Mouse (Mus musculus): ENCODE measurements around the gene Phlpp2. TPM values are rescaled to one million over a fixed set of nuclear protein-coding genes. Genes with fewer than 3 reads are reported as not detected.

Gene Phlpp2
- polyA plus RNA-seq, 1 experiment: 0.51 TPM

DNA sequence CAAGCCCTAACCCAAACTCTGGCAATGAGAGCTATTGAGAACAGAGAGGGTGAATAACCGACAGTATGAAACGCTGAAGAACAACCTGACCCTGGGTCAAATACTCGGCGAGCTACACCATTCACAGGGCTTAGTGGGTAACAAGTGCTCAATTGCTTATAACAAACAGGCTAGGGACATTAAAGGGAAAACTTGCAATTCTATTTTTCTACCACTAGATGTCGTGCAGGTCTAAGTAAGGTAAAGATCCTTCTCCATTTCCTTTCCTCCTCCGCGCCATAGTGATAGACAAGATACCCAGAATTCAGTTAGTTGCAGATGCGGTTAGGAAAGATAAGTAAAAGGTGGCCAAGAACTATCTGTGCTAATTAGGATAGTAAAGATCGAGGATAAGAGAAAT lies 102.0 kb downstream of the Phlpp2 start:
- Histone ChIP-seq H3K27me3 (ENCODE audit: control insufficient read depth) (peaks cover 15% of the 10 kb centered on the region), H3K4me1 (ENCODE audit: control insufficient read depth) (no peaks in the 10 kb centered on the region), H3K9me3 (ENCODE audit: control insufficient read depth, low read length) (no peaks in the 10 kb centered on the region), H3K4me3 (replicated peaks) (no peak overlapping the region), H3K36me3 (ENCODE audit: control insufficient read depth) (no peaks in the 10 kb centered on the region)
- no peak for TF ChIP-seq TAL1 (IDR thresholded peaks at IDR 0.05; ENCODE audit: low read length)

DNA sequence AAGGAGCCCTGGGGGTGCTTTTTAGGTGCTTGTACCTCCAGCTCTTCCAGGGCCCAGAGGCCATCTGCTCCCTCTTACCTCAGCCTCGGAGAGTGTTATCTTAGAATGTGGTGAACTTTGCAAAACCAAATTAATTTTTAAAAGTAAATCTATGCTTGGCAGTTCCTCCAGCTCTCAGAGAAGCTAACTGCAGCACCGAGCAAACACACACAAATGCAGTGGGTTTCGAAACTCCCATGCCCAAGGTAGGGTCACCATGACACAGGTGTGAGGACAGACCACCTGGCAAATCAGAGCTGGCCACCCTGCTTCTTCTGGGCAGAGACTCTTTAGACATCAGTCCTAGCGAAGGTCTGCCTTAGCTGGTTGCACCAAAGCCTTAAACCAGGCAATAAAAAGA lies 104.6 kb downstream of the Phlpp2 start:
- Histone ChIP-seq H3K27me3 (ENCODE audit: control insufficient read depth) (peaks cover 15% of the 10 kb centered on the region), H3K4me3 (replicated peaks) (no peak overlapping the region), H3K4me1 (ENCODE audit: control insufficient read depth) (no peaks in the 10 kb centered on the region), H3K9me3 (ENCODE audit: control insufficient read depth, low read length) (no peaks in the 10 kb centered on the region), H3K36me3 (ENCODE audit: control insufficient read depth) (no peaks in the 10 kb centered on the region)
- TF ChIP-seq TAL1 (IDR thresholded peaks at IDR 0.05; ENCODE audit: low read length): no peak
- TF ChIP-seq GATA1 (IDR thresholded peaks at IDR 0.05; ENCODE audit: low read length): no peak

DNA sequence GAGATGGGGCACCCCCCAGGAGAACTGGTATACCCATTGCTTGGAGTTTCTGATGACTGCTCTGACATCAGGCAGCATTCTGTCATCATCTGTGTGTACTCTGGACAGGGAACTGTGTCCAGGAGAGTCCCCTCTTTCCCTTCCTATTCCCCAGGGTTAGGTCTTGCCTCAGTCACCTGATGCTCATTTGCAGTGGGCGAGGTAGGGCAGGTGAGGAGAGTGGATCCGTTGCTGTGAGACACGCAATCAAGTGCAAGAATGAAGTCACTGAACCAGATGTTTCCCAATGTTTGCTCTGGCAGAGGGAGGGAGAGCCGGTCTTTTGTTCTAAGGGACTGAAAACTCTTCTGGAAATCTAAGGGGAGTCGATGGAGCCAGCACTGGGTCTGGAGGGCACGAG lies 111.0 kb downstream of the Phlpp2 start:
- no peaks in the 10 kb centered on the region for H3K9me3 ChIP-seq (ENCODE audit: control insufficient read depth, low read length)
- no peaks in the 10 kb centered on the region for H3K4me1 ChIP-seq (ENCODE audit: control insufficient read depth)
- no peak for TF ChIP-seq GATA1 (IDR thresholded peaks at IDR 0.05; ENCODE audit: low read length)
- TF ChIP-seq TAL1 (IDR thresholded peaks at IDR 0.05; ENCODE audit: low read length): no peak
- no peak overlapping the region for H3K4me3 ChIP-seq (replicated peaks)
- no peaks in the 10 kb centered on the region for H3K27me3 ChIP-seq (ENCODE audit: control insufficient read depth)
- no peaks in the 10 kb centered on the region for H3K36me3 ChIP-seq (ENCODE audit: control insufficient read depth)

DNA sequence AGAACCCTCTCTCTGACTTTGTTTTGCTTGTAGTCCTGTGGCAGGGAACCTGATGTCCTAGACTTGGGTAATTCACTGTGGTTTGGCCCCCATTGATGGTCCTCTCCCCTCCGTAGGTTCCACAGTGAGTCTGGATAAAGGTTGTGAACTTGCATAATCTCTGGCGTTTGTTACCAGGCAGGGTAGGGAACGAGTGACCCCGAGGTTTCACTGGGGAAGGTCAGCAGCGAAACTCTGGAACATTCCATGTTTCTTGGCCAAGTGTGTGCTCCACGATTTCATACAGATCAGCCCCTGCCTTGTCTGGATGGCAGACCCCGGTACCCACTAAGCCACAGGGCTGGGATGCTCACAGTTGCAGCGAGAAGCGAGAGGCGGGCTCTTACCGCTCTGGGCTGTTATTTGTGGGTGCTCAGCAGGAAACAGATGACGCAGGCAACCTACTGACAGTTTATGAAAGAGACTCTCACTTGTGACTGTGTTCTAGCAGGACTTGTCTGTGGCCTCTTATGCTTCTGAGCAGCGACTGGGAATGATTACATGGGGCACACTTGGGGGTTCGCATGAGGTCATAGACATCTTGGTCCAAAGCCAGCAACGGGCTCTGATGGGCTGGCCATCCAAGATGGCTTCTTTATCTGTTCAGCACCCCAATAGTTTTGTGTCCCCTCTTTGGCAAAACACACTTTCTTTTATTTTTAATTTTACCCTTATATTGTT lies 114.2 kb downstream of the Phlpp2 start:
- H3K27me3 ChIP-seq (ENCODE audit: control insufficient read depth): no peaks in the 10 kb centered on the region
- TF ChIP-seq TAL1 (IDR thresholded peaks at IDR 0.05; ENCODE audit: low read length) (no peak), GATA1 (IDR thresholded peaks at IDR 0.05; ENCODE audit: low read length) (no peak)
- no peaks in the 10 kb centered on the region; the same call in 1 of the 2 replicates for H3K9me3 ChIP-seq (ENCODE audit: control insufficient read depth, low read length)
- H3K4me1 ChIP-seq (ENCODE audit: control insufficient read depth): no peaks in the 10 kb centered on the region
- H3K4me3 ChIP-seq (replicated peaks): no peak overlapping the region
- H3K36me3 ChIP-seq (ENCODE audit: control insufficient read depth): no peaks in the 10 kb centered on the region

DNA sequence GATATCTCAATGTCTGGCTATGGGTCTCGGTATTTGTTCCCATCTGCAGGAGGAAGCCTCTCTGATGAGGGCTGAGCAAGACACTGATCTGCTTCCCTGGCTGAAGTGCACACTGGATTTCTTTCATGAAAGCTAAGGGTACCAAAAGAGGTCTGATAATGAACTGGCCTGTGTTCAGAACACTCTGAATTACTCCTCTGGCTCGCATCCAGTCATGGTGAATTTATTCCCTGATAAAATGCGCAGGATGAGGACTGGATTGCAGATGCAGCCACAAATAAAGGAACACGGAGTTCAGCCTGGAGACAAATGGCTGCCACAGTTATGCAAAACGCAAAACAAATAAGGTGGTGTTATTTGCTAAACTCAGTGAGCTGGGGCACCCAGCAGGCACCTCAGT lies 115.6 kb downstream of the Phlpp2 start:
- TF ChIP-seq GATA1 (IDR thresholded peaks at IDR 0.05; ENCODE audit: low read length) (no peak), TAL1 (IDR thresholded peaks at IDR 0.05; ENCODE audit: low read length) (no peak)
- Histone ChIP-seq H3K9me3 (ENCODE audit: control insufficient read depth, low read length) (no peaks in the 10 kb centered on the region; the same call in 1 of the 2 replicates), H3K36me3 (ENCODE audit: control insufficient read depth) (no peaks in the 10 kb centered on the region), H3K27me3 (ENCODE audit: control insufficient read depth) (no peaks in the 10 kb centered on the region), H3K4me3 (replicated peaks) (no peak overlapping the region), H3K4me1 (ENCODE audit: control insufficient read depth) (no peaks in the 10 kb centered on the region)

DNA sequence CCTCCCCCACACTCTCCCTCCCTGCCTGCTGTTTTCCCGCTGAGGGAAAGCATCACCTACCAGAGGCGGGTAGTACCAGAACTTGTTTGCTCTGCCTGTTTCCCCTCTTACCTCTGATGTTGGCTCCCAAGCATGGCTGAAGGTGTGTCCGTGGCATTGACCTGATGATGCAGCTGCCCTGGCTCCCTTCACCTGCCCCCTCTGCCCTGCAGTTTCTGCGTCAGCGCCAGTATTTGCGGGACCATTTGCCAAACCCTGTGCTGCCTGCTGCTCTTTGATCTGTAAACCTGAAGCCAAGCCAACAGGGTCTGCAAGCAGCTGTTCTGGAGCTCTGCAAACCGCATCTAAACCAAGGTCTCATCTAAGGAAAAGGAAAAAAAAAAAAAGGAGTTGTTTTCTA lies 118.0 kb downstream of the Phlpp2 start:
- H3K9me3 ChIP-seq (ENCODE audit: control insufficient read depth, low read length): no peaks in the 10 kb centered on the region; the same call in 1 of the 2 replicates
- H3K4me3 ChIP-seq (replicated peaks): no peak overlapping the region
- TF ChIP-seq TAL1 (IDR thresholded peaks at IDR 0.05; ENCODE audit: low read length) (no peak), GATA1 (IDR thresholded peaks at IDR 0.05; ENCODE audit: low read length) (no peak)
- H3K36me3 ChIP-seq (ENCODE audit: control insufficient read depth): no peaks in the 10 kb centered on the region
- H3K27me3 ChIP-seq (ENCODE audit: control insufficient read depth): no peaks in the 10 kb centered on the region
- H3K4me1 ChIP-seq (ENCODE audit: control insufficient read depth): no peaks in the 10 kb centered on the region

DNA sequence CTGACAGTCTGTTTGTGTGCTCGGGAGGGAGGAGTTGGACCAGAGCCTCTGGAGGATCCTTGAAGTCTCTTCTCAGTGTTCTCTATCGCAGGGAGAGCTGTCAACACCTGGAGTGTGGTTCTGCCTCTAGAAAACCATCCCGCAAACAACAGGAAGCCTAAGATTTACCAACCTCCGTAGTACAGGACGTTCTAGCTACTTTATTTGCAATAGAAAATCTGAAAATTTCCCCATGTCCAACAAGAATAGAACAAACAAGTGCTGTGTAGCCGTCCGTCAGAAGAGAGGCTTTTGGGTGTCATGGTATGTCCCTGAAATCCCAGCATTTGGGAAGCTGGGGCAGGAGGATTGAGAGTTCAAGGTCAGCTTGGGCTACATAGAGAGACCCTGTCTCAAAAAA lies 119.4 kb downstream of the Phlpp2 start:
- Histone ChIP-seq H3K4me1 (ENCODE audit: control insufficient read depth) (no peaks in the 10 kb centered on the region), H3K9me3 (ENCODE audit: control insufficient read depth, low read length) (no peaks in the 10 kb centered on the region; the same call in 1 of the 2 replicates), H3K4me3 (replicated peaks) (no peak overlapping the region), H3K27me3 (ENCODE audit: control insufficient read depth) (no peaks in the 10 kb centered on the region), H3K36me3 (ENCODE audit: control insufficient read depth) (no peaks in the 10 kb centered on the region)
- TF ChIP-seq GATA1 (IDR thresholded peaks at IDR 0.05; ENCODE audit: low read length) (no peak), TAL1 (IDR thresholded peaks at IDR 0.05; ENCODE audit: low read length) (no peak)

DNA sequence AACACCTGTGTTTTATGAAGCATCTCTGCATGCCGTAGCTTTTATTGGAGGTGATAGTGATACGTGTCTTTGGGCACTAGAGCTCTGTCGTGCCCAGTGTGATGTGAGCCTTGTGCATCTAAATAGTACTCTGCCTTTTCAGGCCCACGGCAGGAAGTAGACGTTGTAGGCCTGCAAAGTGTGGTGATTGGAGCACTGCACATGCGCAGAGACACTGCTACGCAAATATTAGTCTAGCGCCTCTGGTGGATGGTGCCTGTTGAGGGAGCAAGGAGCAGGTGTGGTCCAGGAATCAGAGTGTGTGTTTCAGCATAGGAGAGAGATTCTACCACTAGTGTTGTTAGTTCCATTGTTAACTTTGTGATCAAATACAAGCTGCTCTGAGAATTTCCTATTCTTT lies 120.8 kb downstream of the Phlpp2 start:
- no peaks in the 10 kb centered on the region for H3K27me3 ChIP-seq (ENCODE audit: control insufficient read depth)
- H3K36me3 ChIP-seq (ENCODE audit: control insufficient read depth): no peaks in the 10 kb centered on the region
- no peak for TF ChIP-seq TAL1 (IDR thresholded peaks at IDR 0.05; ENCODE audit: low read length)
- TF ChIP-seq GATA1 (IDR thresholded peaks at IDR 0.05; ENCODE audit: low read length): no peak
- no peaks in the 10 kb centered on the region; the same call in 1 of the 2 replicates for H3K9me3 ChIP-seq (ENCODE audit: control insufficient read depth, low read length)
- H3K4me3 ChIP-seq (replicated peaks): no peak overlapping the region
- H3K4me1 ChIP-seq (ENCODE audit: control insufficient read depth): no peaks in the 10 kb centered on the region

DNA sequence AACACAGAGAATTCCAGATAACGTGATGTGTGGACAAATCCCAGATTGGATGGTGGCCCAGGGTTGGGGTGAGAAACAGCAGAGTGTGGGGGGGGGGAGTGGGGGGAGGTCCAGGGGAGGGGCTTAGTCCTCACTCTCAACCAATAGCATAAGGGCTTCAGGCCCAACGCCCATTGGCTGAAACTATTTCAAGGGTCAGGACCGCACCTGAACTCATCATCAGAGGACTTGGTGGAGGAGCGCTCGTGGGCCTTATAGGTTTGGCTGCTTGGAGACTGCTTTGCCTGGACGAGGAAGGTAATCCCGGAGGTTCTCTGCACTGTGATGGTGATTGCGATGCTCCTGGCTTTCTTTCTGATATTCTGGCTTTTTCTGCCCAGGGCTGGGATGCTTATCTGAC lies 121.9 kb downstream of the Phlpp2 start, which contains the start of gene Tat:
Gene Tat (plus strand): TSS at position 214 of the 400 bp plus-strand sequence.
- Histone ChIP-seq H3K27me3 (ENCODE audit: control insufficient read depth) (no peaks in the 10 kb centered on the region), H3K9me3 (ENCODE audit: control insufficient read depth, low read length) (no peaks in the 10 kb centered on the region; the same call in 1 of the 2 replicates)
- TF ChIP-seq GATA1 (IDR thresholded peaks at IDR 0.05; ENCODE audit: low read length): no peak
- no peak for TF ChIP-seq TAL1 (IDR thresholded peaks at IDR 0.05; ENCODE audit: low read length)

DNA sequence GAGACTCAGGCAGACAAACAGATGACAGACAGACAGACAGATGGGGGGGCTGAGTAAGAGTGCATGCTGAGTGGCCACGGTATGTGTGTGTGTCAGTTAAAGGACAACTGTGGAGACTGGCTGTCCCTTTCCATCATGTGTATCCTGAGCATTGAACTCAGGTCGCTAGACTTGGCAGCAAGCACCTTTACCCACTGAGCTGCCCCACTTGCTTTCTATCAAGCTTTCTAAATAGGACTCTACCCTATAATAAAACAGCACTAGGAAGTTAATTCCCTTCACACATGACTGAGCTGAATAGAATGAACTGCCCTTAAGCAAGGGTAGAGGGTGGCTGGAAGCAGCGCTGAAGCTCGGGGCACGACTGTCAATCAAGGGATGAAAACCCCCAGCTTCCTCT lies 123.8 kb downstream of the Phlpp2 start:
- Histone ChIP-seq H3K36me3 (ENCODE audit: control insufficient read depth) (no peaks in the 10 kb centered on the region), H3K9me3 (ENCODE audit: control insufficient read depth, low read length) (no peaks in the 10 kb centered on the region), H3K27me3 (ENCODE audit: control insufficient read depth) (no peaks in the 10 kb centered on the region), H3K4me3 (replicated peaks) (no peak overlapping the region), H3K4me1 (ENCODE audit: control insufficient read depth) (no peaks in the 10 kb centered on the region)
- no peak for TF ChIP-seq GATA1 (IDR thresholded peaks at IDR 0.05; ENCODE audit: low read length)
- no peak for TF ChIP-seq TAL1 (IDR thresholded peaks at IDR 0.05; ENCODE audit: low read length)

More for the DNA sequence above, 121.9 kb downstream of the Phlpp2 start, which contains the start of gene Tat:
- Histone ChIP-seq H3K4me3 (replicated peaks) (no peak within 1 kb of the TSS), H3K4me1 (ENCODE audit: control insufficient read depth) (no peaks in the 10 kb centered on the region), H3K36me3 (ENCODE audit: control insufficient read depth) (no peaks in the 10 kb centered on the region)
